Mouse (Mus musculus) adrenal gland, postnatal 10 days (tissue): ENCODE data around the gene 4932414N04Rik. TPM values are rescaled to one million over a fixed set of nuclear protein-coding genes. Genes with fewer than 3 reads are reported as not detected.
"Not testable (repeated sequence)": the region's sequence is repeated elsewhere in the genome, so short reads cannot be mapped to it uniquely, and the experiment has no call there.

Experiments
- DNase-seq: peaks from one replicate; pipeline ENCODE4 v3.0.0; 2021; ENCODE audit warnings: mixed read lengths
- long read RNA-seq, 2 experiments: library from polyadenylated mRNA; stranded (forward); transcript quantifications; one replicate each; pipeline ENCODE4 v2.0.0; 2021
- total RNA-seq, 2 experiments: library from RNA; stranded (reverse); gene quantifications; 2 replicates each; pipeline ENCODE4 v1.2.3; 2021

Gene 4932414N04Rik
- total RNA-seq = not detected
- long read RNA-seq, experiment 1 = 0 reads
- long read RNA-seq, experiment 2 = 0 reads

DNA sequence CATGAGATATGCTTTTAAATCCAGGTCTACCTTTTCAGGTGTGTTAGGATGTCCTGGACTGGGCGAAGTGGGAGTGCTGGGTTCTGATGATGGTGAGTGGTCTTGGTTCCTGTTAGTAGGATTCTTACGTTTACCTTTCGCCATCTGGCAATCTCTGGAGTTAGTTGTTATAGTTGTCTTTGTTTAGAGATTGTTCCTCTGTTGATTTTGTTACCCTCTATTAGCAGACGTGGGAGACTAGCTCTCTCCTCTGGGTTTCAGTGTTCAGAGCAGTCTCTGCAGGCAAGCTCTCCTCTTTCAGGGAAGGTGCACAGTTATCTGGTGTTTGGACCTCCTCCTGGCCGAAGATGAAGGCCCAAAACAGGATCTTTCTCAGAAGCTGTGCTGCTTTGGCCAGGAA lies at the start of gene 4932414N04Rik:
Gene 4932414N04Rik, plus strand, starts transcription at position 301 of the 400 bp plus-strand sequence.
- DNase-seq = not testable (repeated sequence)

DNA sequence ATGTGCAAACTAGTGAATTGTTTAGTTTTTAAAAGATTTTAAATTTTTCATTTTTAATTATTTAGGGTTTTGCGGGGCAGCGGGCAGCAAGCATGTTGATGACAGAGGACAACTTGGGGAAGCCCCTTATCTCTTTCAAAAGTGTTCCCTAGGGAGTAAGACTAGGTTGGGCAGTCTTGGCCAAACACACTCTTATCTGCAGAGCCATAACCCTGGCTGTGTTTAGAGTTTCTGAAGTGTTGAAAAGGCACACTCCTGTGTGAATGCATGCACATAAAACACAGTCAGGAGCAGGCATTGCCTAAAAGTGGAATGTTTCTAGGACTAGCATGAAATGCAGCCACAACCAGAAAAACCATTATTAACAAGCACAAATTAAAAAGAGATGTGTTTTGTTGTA lies 75.9 kb downstream of the 4932414N04Rik start:
- DNase-seq = no peak

DNA sequence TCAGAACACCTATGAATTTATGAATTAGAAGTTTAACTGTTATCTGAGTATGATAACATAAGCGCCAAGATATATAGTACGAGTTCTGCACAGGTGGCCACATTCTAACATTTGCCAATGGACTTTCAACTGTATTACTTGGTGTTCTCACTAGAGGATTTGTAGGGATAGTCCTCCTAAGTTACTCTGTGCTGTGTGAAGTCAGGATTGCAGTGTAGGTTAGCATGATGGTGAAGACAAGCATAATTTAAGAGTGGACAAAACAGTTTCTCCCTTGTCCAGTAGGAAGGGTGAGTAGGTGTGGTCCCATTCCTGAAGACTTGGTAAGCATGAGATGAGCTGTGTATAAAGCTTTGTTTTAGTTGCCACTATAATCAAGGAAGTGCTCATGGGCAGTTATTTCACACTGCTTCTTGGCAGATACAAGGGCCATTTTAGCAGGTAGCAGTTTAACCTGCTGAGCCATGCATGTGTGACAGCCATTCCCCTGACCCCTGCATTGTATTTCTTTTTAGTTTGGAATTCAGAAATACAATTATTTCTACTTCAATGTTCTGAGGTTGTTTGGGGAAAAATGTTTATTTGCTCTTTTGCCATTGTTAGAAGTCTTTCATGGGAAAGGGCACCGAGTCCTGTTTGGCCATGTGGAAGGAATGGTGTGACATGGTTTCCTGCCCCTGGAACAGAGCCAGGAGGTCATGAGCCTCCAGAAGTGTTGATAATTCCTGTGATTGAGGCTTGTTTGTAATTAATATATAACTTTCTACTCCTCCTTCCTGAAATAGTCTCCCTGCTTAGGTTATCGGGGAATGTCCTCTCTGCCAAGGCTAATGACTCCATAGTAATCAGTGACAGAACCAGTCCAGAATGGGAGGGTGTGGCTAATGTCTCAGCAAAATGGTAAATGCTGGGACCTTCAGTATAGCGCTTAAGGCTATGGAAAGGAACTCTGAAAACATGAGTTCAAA lies 83.8 kb downstream of the 4932414N04Rik start:
- DNase-seq = no peak

DNA sequence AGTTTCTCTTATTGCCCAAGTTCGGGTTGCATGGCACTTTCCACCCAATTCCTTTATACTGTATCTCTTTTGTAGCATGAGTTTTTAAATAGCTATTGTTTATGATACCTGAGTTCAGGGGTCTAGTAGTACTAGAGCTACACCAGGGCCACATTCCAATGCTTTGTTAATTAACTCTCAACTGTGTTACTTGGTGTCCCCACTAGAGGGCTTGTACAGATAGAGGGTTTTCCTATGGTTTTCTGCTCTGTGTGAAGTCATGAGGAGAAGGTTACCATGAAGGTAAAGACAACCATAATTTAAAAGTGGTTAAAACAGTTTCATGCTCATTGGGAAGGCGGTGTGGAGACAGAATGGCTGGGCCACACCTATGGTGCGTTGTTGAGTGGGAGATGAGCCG lies 88.3 kb downstream of the 4932414N04Rik start:
- no peak for DNase-seq

DNA sequence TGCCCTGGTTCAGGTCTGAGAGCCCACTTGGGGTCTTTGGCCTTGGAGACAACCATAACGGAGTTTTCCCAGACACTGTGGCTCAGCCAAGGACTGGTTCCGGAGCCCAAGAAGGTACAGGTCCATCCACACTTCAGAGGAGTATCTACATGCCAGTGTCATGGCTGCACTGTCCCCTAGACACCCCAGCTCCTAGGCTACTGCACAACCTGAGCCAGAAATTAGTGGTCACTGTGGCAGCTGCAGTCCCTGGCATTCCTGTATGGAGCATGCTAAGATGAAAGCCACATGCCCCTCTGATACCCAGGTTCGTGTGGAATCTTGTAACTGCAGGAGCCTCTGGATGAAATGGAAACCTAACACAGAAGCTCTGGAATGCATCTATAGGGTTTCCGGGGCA lies 99.9 kb downstream of the 4932414N04Rik start:
- no peak for DNase-seq

DNA sequence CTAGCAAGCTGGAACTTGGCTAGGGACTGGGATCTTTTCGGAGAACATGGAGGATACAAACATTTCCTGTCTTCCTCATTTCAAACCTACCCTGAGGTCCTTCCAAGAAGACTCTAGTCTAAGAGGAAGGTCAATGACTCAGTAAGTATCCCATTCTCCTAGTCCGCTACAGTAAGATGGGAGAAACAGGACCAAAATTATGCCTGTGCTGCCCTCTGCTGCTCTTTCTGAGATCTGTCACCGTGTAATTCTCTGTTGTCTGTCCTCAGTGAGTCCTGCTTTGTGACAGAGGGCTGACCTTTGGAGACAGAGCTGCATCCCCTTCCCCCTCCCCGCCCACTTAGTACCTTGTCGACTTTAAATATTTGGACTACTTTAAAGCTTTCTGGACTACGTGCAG lies 100.5 kb downstream of the 4932414N04Rik start:
- DNase-seq = peak; percentile 42

DNA sequence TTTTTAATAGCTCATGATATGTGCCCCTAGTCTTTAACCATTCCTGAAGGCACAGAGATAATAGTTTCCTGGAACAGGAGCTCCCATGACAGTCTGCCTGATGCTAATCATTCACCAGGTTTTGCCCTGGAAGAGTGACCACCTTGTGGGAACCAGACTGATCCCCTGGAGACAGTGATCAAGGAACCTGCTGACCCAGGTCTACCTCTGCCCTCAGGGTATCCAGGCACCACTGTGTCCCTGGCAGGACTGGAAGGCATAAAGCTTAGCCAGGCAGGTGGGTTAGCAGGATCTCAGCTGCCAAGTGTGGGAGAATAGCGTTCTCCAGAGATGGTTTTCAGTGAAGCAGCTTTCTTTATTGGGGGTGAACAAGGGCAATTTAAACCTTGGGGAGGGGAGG lies 109.1 kb downstream of the 4932414N04Rik start:
- no peak for DNase-seq

DNA sequence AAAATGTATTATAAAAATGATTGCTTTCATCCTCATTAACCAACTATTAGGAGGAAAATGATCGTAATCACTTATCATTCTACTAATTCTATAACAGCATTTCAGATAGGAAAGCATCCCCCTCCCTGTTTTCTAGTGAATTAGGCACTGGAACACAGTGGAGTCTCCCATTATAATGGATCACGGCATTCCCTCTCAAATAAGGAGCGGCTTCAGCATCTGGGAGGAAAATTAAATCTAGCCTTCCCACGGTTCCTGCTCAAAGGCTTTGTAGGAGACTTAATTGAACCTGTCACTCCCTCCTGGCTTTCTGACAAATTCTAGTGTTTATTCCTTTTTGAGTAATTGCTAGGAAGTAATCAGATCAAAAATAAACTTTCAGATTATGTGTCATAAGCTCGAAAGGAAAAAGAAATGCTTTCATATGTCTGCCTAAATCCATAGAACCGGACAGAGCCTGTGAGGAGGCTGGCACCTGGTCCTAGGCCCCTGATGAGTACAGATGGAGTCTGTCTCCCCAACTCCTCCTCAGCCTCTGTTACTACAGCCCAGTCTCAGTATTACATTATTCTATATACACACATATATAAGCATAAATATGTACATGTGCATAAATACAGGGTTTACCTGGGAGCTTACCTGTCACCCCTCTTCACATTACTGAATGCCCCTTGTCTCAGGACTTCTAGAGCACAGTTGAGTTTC lies 111.1 kb downstream of the 4932414N04Rik start:
- DNase-seq = no peak

DNA sequence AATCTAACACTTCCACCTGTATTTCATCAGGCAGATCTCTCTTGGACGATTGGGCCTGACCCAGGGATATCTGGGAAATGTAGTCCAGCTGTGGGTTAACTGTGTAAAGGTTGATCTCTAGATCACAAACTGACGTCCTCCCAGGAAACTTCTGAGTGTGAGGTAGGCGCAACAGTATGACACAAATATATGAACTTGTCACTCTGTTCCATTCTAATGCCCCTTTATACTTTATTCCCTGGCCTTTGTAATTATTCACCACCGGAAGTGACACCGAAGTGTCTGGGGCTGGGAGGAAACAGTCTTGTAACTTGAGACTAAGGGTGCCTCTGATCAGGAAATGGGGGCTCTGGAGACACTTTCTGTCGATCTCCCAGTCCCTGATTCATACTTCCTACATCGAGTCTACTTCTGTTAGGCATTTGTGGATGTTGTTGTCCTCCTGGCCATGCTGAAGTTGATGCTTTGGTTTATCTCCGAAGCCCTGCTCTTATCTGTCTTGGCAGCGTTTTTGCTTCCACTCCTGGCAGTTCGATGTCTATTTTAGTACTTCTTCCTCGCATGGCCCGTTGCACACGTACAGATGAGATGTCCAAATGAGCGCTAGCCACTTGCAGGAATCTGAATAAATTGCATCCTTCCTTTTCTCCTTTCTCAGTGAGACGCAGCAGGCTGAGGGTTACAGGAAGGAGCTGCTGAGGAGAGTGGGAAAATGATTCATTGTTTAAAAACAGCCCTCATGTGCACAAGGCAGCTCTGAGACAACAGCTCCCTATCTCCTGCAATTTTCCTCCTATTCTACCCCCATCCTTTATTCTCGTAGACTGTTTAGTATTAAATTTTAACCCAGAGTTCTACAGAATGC lies 126.2 kb downstream of the 4932414N04Rik start:
- DNase-seq = no peak

DNA sequence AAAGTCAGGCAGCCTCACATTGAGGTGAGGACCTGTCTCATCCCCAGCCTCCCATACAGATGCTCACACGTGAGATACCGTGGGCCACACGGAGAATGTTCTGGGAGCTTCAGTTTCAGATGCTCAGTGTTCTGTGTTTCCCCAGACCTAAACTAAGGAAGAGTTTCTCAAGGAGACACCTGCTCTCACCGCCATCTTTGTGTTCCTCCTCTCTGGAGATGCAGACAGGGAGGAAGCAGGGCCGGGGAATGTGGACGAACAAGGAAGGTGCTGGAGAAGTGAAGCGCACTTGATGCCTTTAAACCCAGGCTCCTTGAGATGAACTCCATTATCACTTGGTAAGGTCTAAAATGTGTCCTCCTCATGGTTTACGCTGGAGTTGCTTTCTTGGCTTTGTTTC lies 127.4 kb downstream of the 4932414N04Rik start:
- not testable (repeated sequence) for DNase-seq

DNA sequence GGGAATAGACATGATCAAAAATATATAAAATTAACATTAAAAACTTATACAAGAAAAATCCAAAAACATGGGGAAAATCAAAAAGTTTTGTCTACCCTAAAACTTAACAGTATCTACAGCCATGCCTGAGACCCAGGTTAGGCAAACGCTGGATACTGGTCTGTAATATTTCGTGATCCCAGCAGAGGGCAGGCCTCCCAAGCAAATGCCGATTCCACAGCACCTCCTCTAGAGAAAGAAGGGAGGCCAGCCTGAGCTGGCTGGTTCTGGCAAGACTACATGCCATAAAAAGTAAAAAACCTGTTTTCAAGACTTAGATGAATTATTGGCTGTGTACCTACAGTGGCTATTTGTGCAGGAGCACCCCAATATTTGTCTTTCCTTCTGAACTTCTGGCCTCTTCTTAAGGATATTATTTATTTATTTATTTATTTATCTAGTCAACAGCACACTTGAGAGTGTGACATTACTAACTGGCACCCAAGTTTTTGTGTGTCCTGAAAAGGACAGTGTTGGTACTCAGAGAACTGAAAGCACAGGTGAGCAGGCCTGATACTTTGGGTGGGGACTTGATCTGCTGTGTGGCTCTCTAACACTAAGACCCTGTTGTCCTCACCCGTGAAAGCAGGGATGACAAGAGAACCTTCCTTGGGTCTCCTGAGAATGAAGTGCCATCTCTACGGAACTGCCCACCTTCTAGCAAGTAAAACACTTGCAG lies 128.6 kb downstream of the 4932414N04Rik start:
- DNase-seq = peak; percentile 87

DNA sequence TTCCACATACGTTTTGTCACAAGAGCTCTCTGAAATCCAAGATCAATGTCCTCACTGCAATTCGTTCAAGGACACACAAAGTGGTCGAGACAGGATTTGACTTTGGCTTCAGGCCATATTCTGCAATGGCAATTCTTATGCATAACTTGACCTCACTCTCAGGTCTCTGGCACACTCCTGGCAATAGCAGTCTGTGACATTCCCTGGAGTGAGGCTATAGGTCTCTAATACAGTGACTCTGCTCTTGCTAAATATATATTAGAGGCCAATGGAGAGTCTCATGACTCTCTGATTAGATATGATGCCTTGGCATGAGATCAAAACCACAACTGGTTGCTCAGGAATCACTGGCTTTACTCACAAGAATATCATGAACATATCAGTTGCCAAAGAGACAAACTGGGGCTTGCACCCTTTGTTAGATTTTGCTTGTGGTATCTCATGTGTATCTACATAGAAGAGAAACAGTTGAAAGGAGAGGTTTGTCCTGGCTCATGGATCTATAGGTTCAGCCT lies 130.9 kb downstream of the 4932414N04Rik start:
- DNase-seq = no peak

DNA sequence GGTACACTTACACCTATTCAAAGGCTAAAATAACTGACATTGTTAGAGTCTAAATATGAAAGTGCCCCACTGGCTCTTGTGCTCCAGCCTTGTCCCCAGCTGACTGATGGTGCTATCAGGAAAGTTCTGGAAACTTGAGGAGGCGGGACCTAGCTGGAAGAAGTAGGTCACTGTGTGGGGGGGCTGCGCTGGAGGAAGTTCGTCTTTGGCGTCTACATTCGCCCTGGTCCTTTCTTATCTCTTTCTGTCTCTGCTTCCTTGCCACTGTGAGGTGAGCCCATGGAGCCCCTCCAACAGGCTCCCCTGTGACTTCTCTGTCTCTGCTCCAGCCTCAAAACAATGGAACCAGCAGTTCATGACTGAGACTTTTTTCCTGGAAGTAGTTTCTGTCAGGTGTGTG lies 136.0 kb downstream of the 4932414N04Rik start:
- no peak for DNase-seq

DNA sequence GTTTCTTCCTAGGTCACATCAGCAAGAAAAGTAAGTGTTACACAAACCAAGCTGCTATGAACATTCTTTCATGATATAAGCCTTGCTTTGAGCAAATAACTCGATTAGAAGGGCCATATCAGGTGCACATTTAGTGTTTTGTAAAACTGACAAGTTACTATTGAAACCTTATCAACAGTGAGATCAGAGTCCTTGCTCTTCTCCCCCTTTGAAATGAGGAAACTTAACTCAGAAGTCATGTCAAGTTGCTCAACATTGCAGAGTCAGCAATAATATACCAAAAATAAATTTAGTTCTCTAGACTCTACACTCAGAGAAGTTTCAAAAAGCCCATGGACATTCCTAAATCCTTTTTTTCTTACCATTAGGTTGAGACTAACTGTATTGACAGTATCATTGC lies 137.2 kb downstream of the 4932414N04Rik start:
- no peak for DNase-seq

DNA sequence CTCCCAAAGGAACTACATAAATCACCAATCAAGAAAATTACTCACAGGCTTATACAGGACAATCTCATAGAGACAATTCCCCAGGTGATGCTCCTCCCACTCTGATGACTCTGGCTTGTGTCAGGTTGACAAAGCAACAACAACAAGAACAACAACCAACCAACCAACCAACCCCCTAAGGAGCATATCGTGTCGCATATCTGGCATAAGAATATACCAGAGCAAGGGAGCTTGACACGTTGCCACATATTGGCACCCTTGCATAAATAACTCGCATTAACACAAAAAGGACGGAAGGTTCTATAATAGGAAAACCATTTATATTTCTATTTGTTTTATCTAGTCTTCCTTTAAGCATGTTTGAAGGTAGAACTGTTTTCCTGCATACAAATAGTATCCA lies 137.9 kb downstream of the 4932414N04Rik start:
- DNase-seq = no peak

DNA sequence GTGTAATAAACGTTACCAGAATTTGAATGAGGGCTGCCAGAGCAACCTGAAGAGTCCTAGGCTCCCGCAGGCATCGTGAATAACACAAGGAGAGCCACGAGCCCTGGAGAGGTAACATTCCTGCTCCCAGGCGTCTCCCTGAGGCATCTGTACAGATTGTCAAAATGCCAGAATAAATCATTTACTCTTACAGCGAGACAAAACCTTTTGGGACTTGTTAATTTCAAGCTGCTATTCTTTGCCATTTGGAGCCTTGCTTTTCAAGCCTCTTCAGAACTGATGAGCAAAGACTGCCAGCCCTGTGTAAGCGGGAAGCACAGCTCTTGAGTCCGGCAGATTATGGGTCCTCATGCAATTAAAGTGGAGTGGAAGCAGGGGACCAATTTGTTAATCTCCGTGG lies 138.3 kb downstream of the 4932414N04Rik start:
- DNase-seq = no peak

DNA sequence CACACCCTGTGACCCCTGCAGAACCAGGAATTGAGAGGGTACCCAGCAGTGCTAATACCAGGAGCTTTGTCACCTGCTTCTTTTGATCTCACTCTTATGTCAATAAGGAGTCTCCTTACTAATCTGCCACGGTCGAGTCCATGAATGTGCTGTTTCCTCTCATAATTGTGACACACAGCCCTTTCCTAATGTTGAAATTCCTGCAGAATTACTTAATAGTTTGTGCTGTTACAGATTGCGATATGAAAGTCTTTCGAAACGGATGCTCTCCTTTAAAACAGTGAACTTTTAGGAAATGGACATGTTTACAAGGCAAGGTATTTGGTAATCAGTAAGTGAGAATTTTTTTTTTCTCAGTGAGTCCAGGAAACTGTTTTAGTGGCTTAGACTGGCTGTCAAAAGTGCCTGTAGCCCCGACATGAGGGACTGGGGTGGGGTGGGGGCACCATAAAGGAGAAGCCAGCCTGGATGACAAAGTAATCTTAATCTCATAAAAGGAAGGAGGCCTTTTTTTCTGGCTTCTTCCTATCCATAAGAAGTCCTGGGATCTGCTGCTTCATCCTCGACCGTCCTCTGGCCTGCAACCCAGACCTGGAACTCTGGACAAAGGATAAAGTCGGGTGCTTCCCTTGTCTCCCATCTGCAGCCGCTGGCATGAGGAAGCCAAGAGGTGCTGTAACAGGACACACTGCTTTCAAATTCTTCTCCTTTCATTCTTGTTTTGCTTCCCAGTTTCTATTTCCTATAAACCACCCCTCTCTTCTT lies 139.9 kb downstream of the 4932414N04Rik start:
- DNase-seq = peak; percentile 5

DNA sequence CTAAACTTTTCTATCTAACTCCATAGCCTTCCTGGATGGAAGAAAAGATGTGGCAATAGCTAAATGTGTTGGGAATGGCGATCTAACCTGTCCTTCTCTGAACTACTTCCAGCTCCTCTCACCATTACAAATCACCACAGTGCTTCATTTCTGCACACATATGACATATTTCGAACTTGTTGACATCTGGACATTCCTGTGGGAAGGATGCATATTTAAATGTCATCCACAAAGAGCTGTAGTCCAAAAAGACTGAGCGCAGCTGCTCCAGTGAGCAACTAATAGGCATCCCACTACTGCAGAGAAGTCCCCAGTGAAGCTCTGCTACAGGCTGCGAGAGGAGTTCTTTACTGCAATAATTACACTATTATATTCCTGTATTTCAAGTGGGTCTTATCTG lies 140.8 kb downstream of the 4932414N04Rik start:
- no peak for DNase-seq
